Mouse (Mus musculus): ENCODE measurements around the gene Edem3.
"Not testable (repeated sequence)": the region's sequence is repeated elsewhere in the genome, so short reads cannot be mapped to it uniquely, and the experiment has no call there.

The Edem3 gene

GRCm38 (mm10) chr1:151810628-151811421 is 55.7 kb downstream of the Edem3 start:
- DNase-seq (ENCODE audit: inconsistent ontology term) = no peak

- no peak for DNase-seq (ENCODE audit: inconsistent ontology term)
These were observed 56.3 kb downstream of the Edem3 start for GRCm38 (mm10) chr1:151811456-151811855.

- no peak for DNase-seq (ENCODE audit: inconsistent ontology term)
These were observed 57.0 kb downstream of the Edem3 start for GRCm38 (mm10) chr1:151812004-151812712.

- no peak for DNase-seq (ENCODE audit: inconsistent ontology term)
These were observed 60.9 kb downstream of the Edem3 start for GRCm38 (mm10) chr1:151816051-151816450.

- DNase-seq (ENCODE audit: inconsistent ontology term) = no peak
These were observed 64.0 kb downstream of the Edem3 start for GRCm38 (mm10) chr1:151819190-151819589.

GRCm38 (mm10) chr1:151820457-151820856 is 65.3 kb downstream of the Edem3 start:
- peak; percentile 50 for DNase-seq (ENCODE audit: inconsistent ontology term)

- DNase-seq (ENCODE audit: inconsistent ontology term) = peak; percentile 60
These were observed 69.9 kb downstream of the Edem3 start for GRCm38 (mm10) chr1:151825065-151825464.

GRCm38 (mm10) chr1:151831791-151832190 is 76.6 kb downstream of the Edem3 start:
- no peak for DNase-seq (ENCODE audit: inconsistent ontology term)

- no peak for DNase-seq (ENCODE audit: inconsistent ontology term)
These were observed 80.1 kb downstream of the Edem3 start for GRCm38 (mm10) chr1:151835261-151835660.

GRCm38 (mm10) chr1:151840345-151840744 is 85.2 kb downstream of the Edem3 start:
- DNase-seq (ENCODE audit: inconsistent ontology term) = not testable (repeated sequence)

GRCm38 (mm10) chr1:151845252-151845832 is 90.2 kb downstream of the Edem3 start:
- DNase-seq (ENCODE audit: inconsistent ontology term) = no peak

GRCm38 (mm10) chr1:151845926-151846782 is 91.0 kb downstream of the Edem3 start:
- DNase-seq (ENCODE audit: inconsistent ontology term) = no peak

GRCm38 (mm10) chr1:151848286-151848685 is 93.1 kb downstream of the Edem3 start:
- no peak for DNase-seq (ENCODE audit: inconsistent ontology term)

- DNase-seq (ENCODE audit: inconsistent ontology term) = no peak
These were observed 94.9 kb downstream of the Edem3 start for GRCm38 (mm10) chr1:151849993-151850608.

GRCm38 (mm10) chr1:151851051-151851848 is 96.1 kb downstream of the Edem3 start:
- DNase-seq (ENCODE audit: inconsistent ontology term) = no peak

GRCm38 (mm10) chr1:151851976-151852375 is 96.8 kb downstream of the Edem3 start:
- peak; percentile 89 for DNase-seq (ENCODE audit: inconsistent ontology term)

- no peak for DNase-seq (ENCODE audit: inconsistent ontology term)
These were observed 100.4 kb downstream of the Edem3 start for GRCm38 (mm10) chr1:151855561-151855960.

- DNase-seq (ENCODE audit: inconsistent ontology term) = no peak
These were observed 103.3 kb downstream of the Edem3 start for GRCm38 (mm10) chr1:151858474-151858873.

- no peak for DNase-seq (ENCODE audit: inconsistent ontology term)
These were observed 106.3 kb downstream of the Edem3 start for GRCm38 (mm10) chr1:151861334-151861995.

- no peak for DNase-seq (ENCODE audit: inconsistent ontology term)
These were observed 106.9 kb downstream of the Edem3 start for GRCm38 (mm10) chr1:151862109-151862508.

Data from Muller cell, postnatal 12 days (primary cell).